Mouse (Mus musculus): Measurements from ENCODE around the gene Mgst2.

- TF ChIP-seq POLR2A (IDR thresholded peaks at IDR 0.05; ENCODE audit: insufficient read depth, low read depth, low read length), result no peak
- no peak for TF ChIP-seq CTCF (IDR thresholded peaks at IDR 0.05; ENCODE audit: insufficient read depth, low read depth, low read length)
Measured at GRCm38 (mm10) chr3:51708746-51709411, 48.7 kb downstream of the Mgst2 start.
